Mouse (Mus musculus) MEL (cell line): Measurements from ENCODE around the gene Fam69a.

Experiments
- CHD1 ChIP-seq: IDR thresholded peaks from 2 replicates; pipeline ENCODE4 v1.6.1; 2012; ENCODE audit warnings: low read depth, mild to moderate bottlenecking, inconsistent platforms, low read length, improper control_type of control experiment
- CHD2 ChIP-seq: IDR thresholded peaks from 2 replicates; pipeline ENCODE4 v1.6.1; 2011; ENCODE audit warnings: low read length, improper control_type of control experiment
- CTCF ChIP-seq, 3 experiments: IDR thresholded peaks in 2 of 3; conservative IDR thresholded peaks in 1 of 3; 2 replicates each; pipeline ENCODE4 v1.5.1; 2011 to 2012; ENCODE audit warnings: low read length in 3 of 3, low read depth in 2 of 3, mild to moderate bottlenecking in 2 of 3, improper control_type of control experiment in 1 of 3, inconsistent platforms in 1 of 3, mixed read lengths in 1 of 3, moderate library complexity in 1 of 3; ENCODE audit not compliant: control insufficient read depth in 1 of 3, insufficient read depth in 1 of 3, poor library complexity in 1 of 3, severe bottlenecking in 1 of 3
- ELF1 ChIP-seq: IDR thresholded peaks from 2 replicates; pipeline ENCODE4 v1.6.1; 2014; ENCODE audit warnings: low read depth, mild to moderate bottlenecking, inconsistent platforms, low read length, improper control_type of control experiment, moderate library complexity
- ETS1 ChIP-seq: IDR thresholded peaks from 2 replicates; pipeline ENCODE4 v1.6.1; 2012; ENCODE audit warnings: low read depth, mild to moderate bottlenecking, inconsistent platforms, low read length, improper control_type of control experiment, moderate library complexity
- GATA1 ChIP-seq: IDR thresholded peaks from 2 replicates; pipeline ENCODE4 v1.6.1; 2011; ENCODE audit warnings: low read depth, low read length, improper control_type of control experiment
- MAFK ChIP-seq: IDR thresholded peaks from 2 replicates; pipeline ENCODE4 v1.6.1; 2011; ENCODE audit warnings: low read depth, mild to moderate bottlenecking, low read length, improper control_type of control experiment, borderline replicate concordance
- MAZ ChIP-seq: IDR thresholded peaks from 2 replicates; pipeline ENCODE4 v1.6.1; 2012; ENCODE audit warnings: low read depth, mild to moderate bottlenecking, inconsistent platforms, low read length, improper control_type of control experiment
- MXI1 ChIP-seq: IDR thresholded peaks from 2 replicates; pipeline ENCODE4 v1.6.1; 2011; ENCODE audit warnings: mild to moderate bottlenecking, low read depth, low read length, improper control_type of control experiment
- NRF1 ChIP-seq: IDR thresholded peaks from 2 replicates; pipeline ENCODE4 v1.6.1; 2014; ENCODE audit warnings: low read depth, mild to moderate bottlenecking, inconsistent platforms, low read length, improper control_type of control experiment, moderate library complexity; ENCODE audit not compliant: poor library complexity, insufficient read depth, severe bottlenecking
- POLR2A ChIP-seq, 2 experiments: IDR thresholded peaks; 2 replicates each; pipeline ENCODE4 v1.6.1; 2011 to 2012; ENCODE audit warnings: low read length in 2 of 2, mild to moderate bottlenecking in 2 of 2, control low read depth in 1 of 2, improper control_type of control experiment in 1 of 2, low read depth in 1 of 2, moderate library complexity in 1 of 2; ENCODE audit not compliant: control insufficient read depth in 1 of 2, insufficient read depth in 1 of 2, poor library complexity in 1 of 2
- POLR2AphosphoS5 ChIP-seq: IDR thresholded peaks from 2 replicates; pipeline ENCODE4 v1.6.1; 2012; ENCODE audit warnings: low read depth, borderline replicate concordance, mild to moderate bottlenecking, inconsistent platforms, low read length, moderate library complexity, mixed read lengths
- RAD21 ChIP-seq: IDR thresholded peaks from 2 replicates; pipeline ENCODE4 v1.6.1; 2011; ENCODE audit warnings: mild to moderate bottlenecking, low read depth, low read length, improper control_type of control experiment
- SMC3 ChIP-seq: IDR thresholded peaks from 2 replicates; pipeline ENCODE4 v1.6.1; 2011; ENCODE audit warnings: low read depth, low read length, improper control_type of control experiment

DNA sequence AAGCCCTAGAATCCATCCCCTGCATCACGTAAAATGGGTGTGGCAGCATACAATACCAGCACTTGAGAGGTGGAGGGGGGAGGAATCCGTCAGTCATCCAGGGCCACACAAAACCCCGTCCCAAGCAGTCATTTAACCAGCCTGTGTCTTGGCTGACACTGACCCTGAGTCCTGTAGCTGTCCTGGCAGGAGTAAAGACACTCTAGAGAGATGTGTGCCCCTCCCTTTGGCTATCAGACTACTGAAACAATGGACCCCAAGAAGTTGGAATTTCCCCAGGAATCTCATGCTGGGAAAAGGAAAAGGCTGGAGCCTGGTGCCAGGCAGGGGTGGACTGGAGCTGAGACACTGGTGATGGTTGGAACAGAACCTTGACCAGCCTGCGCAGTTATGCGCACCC is 15.8 kb upstream of the Fam69a start:
- no peak for TF ChIP-seq GATA1
- TF ChIP-seq POLR2A (IDR thresholded peaks at IDR 0.05; ENCODE audit: control insufficient read depth in 1 of 2, insufficient read depth in 1 of 2, low read depth in 1 of 2, low read length in 2 of 2, poor library complexity in 1 of 2): no peak
- TF ChIP-seq CHD1: no peak
- no peak for TF ChIP-seq MAFK
- no peak for TF ChIP-seq CTCF (IDR thresholded peaks at IDR 0.05 in 2 of 3, conservative IDR thresholded peaks at IDR 0.05 in 1 of 3; ENCODE audit: control insufficient read depth in 1 of 3, insufficient read depth in 1 of 3, low read depth in 2 of 3, low read length in 3 of 3, poor library complexity in 1 of 3, severe bottlenecking in 1 of 3)
- TF ChIP-seq ELF1: no peak
- TF ChIP-seq NRF1: no peak
- no peak for TF ChIP-seq ETS1
- TF ChIP-seq MAZ: no peak
- no peak for TF ChIP-seq RAD21
- TF ChIP-seq POLR2AphosphoS5: no peak
- no peak for TF ChIP-seq MXI1
- TF ChIP-seq SMC3: no peak
- TF ChIP-seq CHD2: no peak
